Mouse (Mus musculus): ENCODE measurements at regions not wholly inside any gene's neighbourhood (a gene's known extent, or its start where the extent isn't known, plus 50 kb on each side); places are given as distances from the start of the nearest gene placed in this dataset.

- Histone ChIP-seq H3K4me2 (replicated peaks) (no peak overlapping the region), H3K27ac (no peak overlapping the region), H3K27me3 (no peaks in the 10 kb centered on the region), H3K9me3 (no peaks in the 10 kb centered on the region), H3K36me3 (no peaks in the 10 kb centered on the region), H3K4me1 (no peaks in the 10 kb centered on the region), H3K9ac (no peak overlapping the region), H3K4me3 (no peak overlapping the region)
- ATAC-seq (ENCODE audit: low FRiP score, low read depth), result no peak
- WGBS, result 0% methylated on average over 1 of the region's 1 CpGs
Measured at GRCm38 (mm10) chr10:51792030-51792429, 114.5 kb downstream of the Rfx6 start.

- Histone ChIP-seq H3K4me2 (replicated peaks) (no peak overlapping the region), H3K36me3 (no peaks in the 10 kb centered on the region), H3K27me3 (no peaks in the 10 kb centered on the region), H3K4me1 (no peaks in the 10 kb centered on the region), H3K4me3 (no peak overlapping the region), H3K9ac (no peak overlapping the region), H3K27ac (no peak overlapping the region), H3K9me3 (no peaks in the 10 kb centered on the region)
- WGBS, result 85% methylated on average over 7 of the region's 7 CpGs
- ATAC-seq (ENCODE audit: low FRiP score, low read depth), result no peak
Measured at GRCm38 (mm10) chr10:51793876-51794275, 116.3 kb downstream of the Rfx6 start.

GRCm38 (mm10) chr10:51816626-51817025, 139.1 kb downstream of the Rfx6 start:
- ATAC-seq (ENCODE audit: low FRiP score, low read depth), result no peak
- 48% methylated on average over 1 of the region's 1 CpGs for WGBS
- H3K36me3 ChIP-seq, result no peaks in the 10 kb centered on the region

GRCm38 (mm10) chr10:51823900-51824299, 146.3 kb downstream of the Rfx6 start:
- no peak overlapping the region for H3K4me2 ChIP-seq (replicated peaks)
- H3K9me3 ChIP-seq, result no peaks in the 10 kb centered on the region
- no peak overlapping the region for H3K27ac ChIP-seq
- WGBS, result 91% methylated on average over 2 of the region's 2 CpGs
- H3K36me3 ChIP-seq, result no peaks in the 10 kb centered on the region
- H3K27me3 ChIP-seq, result no peaks in the 10 kb centered on the region
- no peak for ATAC-seq (ENCODE audit: low FRiP score, low read depth)
- no peak overlapping the region for H3K4me3 ChIP-seq
- no peaks in the 10 kb centered on the region for H3K4me1 ChIP-seq
- H3K9ac ChIP-seq, result no peak overlapping the region

More at GRCm38 (mm10) chr10:51816626-51817025, 139.1 kb downstream of the Rfx6 start:
- Histone ChIP-seq H3K9ac (no peak overlapping the region), H3K27me3 (no peaks in the 10 kb centered on the region), H3K4me3 (no peak overlapping the region), H3K4me2 (replicated peaks) (no peak overlapping the region), H3K27ac (no peak overlapping the region), H3K9me3 (no peaks in the 10 kb centered on the region), H3K4me1 (no peaks in the 10 kb centered on the region)

DNA sequence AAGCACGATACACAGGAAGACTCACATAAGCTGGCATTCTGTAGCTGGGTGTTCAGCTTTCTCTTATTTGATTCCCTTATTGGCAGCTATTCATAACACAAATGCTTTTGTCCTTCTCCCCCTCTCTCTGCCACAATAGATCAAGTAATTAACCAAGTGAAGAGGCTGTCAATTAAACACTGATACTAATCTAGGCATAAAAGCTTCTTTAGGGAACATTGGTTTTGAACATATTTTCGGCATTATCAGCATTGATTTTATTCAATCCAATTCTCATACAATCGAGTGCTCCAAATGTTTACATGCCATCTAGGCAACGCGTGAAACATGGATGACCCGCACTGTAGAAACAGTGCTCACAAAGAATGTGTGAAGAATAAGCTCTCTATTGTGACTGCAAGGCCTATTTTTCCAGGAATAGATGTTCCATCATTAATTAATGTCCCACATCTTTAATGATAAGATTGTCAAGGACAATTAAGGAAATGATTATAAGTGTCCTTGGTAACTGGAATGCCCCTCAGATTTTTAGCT, 148.9 kb downstream of the Rfx6 start:
- no peak for ATAC-seq (ENCODE audit: low FRiP score, low read depth)

DNA sequence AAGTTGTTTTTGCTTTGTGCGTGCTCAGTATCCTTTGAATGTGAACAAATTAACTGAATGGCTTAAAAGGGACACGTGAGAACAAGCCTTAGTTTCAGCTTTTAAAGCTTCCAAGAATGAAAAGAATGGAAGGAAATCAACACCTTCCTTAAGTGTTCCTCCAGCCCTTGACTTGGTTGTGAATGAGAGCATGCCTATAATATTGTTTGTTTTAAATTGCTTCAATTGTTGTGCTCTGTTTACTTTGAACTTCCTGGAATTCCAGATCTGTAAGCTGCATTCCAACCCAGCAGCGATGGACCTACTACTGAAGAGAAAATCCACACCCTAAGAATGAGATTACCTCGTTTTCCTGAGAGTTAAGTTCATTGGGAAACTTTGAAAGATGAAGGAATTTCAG, 154.9 kb downstream of the Rfx6 start:
- Histone ChIP-seq H3K9ac (no peak overlapping the region), H3K36me3 (no peaks in the 10 kb centered on the region), H3K4me2 (replicated peaks) (no peak overlapping the region), H3K4me1 (no peaks in the 10 kb centered on the region), H3K9me3 (no peaks in the 10 kb centered on the region), H3K4me3 (no peak overlapping the region), H3K27ac (no peak overlapping the region), H3K27me3 (no peaks in the 10 kb centered on the region)
- ATAC-seq (ENCODE audit: low FRiP score, low read depth), result no peak
- 70% methylated on average over 4 of the region's 4 CpGs for WGBS

More for the DNA sequence above, 148.9 kb downstream of the Rfx6 start:
- Histone ChIP-seq H3K27ac (no peak overlapping the region), H3K4me3 (no peak overlapping the region), H3K27me3 (no peaks in the 10 kb centered on the region), H3K36me3 (no peaks in the 10 kb centered on the region), H3K4me2 (replicated peaks) (no peak overlapping the region), H3K9me3 (no peaks in the 10 kb centered on the region), H3K9ac (no peak overlapping the region), H3K4me1 (no peaks in the 10 kb centered on the region)
- WGBS, result 92% methylated on average over 6 of the region's 6 CpGs

DNA sequence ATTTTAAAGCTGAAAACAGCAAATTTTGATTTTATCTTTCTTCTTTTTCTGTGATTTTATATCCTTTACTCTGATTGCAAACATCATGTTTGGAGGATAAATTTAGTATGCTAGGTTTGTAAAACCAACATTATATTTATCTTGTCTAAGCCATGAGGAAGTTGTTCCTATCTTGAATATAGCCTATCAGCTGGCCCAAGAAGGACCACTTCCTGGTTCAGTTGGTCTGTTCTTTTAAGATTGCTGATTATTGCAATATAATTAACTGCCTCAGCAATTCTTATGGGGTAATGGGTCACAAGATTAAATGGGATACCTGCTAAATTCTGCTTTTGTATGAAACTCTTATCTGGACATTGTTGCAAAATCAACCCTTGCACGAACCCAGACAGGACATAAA, 165.5 kb downstream of the Rfx6 start:
- Histone ChIP-seq H3K9ac (no peak overlapping the region), H3K9me3 (no peaks in the 10 kb centered on the region), H3K36me3 (no peaks in the 10 kb centered on the region), H3K27me3 (no peaks in the 10 kb centered on the region), H3K4me1 (no peaks in the 10 kb centered on the region), H3K4me3 (no peak overlapping the region), H3K4me2 (replicated peaks) (no peak overlapping the region), H3K27ac (no peak overlapping the region)
- WGBS, result 75% methylated on average over 1 of the region's 1 CpGs
- no peak for ATAC-seq (ENCODE audit: low FRiP score, low read depth)

DNA sequence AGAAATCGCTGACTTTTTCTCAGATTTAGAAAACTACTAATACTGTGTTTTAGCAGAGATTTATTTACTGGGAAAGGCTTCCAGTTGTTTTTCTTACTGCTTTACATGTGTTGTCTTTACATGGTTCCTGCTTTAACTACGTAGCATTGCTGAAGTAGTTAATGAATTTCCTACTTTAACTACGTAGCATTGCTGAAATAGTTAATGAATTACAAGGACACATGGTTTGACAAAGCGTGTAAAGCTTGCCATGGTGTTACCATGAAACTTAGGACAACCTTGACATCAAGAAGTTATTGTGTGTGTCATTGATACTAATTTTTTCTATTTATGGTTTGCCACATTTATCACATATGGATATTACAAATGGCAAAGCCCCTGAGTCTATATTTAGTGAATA, 168.7 kb downstream of the Rfx6 start:
- Histone ChIP-seq H3K27ac (no peak overlapping the region), H3K9me3 (no peaks in the 10 kb centered on the region), H3K4me2 (replicated peaks) (no peak overlapping the region), H3K4me1 (no peaks in the 10 kb centered on the region), H3K27me3 (no peaks in the 10 kb centered on the region), H3K36me3 (no peaks in the 10 kb centered on the region), H3K9ac (no peak overlapping the region), H3K4me3 (no peak overlapping the region)
- 67% methylated on average over 4 of the region's 4 CpGs for WGBS
- no peak for ATAC-seq (ENCODE audit: low FRiP score, low read depth)

DNA sequence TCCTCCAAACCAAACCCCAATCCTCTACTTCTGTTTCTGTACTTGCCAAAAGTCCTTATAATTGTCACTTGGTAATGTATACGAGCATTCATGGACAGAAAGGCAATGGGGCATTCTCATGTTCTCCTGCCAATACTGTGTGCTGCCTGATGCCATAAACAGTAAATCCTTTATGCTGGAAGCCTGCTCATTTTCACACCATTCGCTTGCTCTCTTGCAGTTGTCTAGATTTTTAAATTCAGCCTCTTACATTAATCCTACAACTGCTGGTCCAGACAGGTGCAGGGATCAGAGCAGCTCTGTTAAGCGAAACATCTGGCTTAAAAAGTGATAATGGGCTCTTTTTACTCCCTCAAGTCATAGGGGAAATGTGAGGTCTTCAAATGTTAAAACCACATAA, 152.9 kb upstream of the Vgll2 start:
- Histone ChIP-seq H3K4me1 (no peaks in the 10 kb centered on the region), H3K9me3 (no peaks in the 10 kb centered on the region), H3K9ac (no peak overlapping the region), H3K4me3 (no peak overlapping the region), H3K27ac (no peak overlapping the region), H3K4me2 (replicated peaks) (no peak overlapping the region), H3K27me3 (no peaks in the 10 kb centered on the region), H3K36me3 (no peaks in the 10 kb centered on the region)
- ATAC-seq (ENCODE audit: low FRiP score, low read depth), result peak; percentile 61
- WGBS, result 50% methylated on average over 3 of the region's 3 CpGs

- H3K36me3 ChIP-seq, result no peaks in the 10 kb centered on the region
- H3K4me3 ChIP-seq, result no peak overlapping the region
- H3K4me2 ChIP-seq (replicated peaks), result no peak overlapping the region
- H3K27ac ChIP-seq, result no peak overlapping the region
- H3K4me1 ChIP-seq, result no peaks in the 10 kb centered on the region
- WGBS, result 51% methylated on average over 10 of the region's 10 CpGs
- no peaks in the 10 kb centered on the region for H3K27me3 ChIP-seq
- H3K9ac ChIP-seq, result no peak overlapping the region
- H3K9me3 ChIP-seq, result no peaks in the 10 kb centered on the region
- ATAC-seq (ENCODE audit: low FRiP score, low read depth), result no peak
Measured at GRCm38 (mm10) chr10:51911066-51911691, 111.1 kb upstream of the Vgll2 start.

GRCm38 (mm10) chr10:51912096-51912495, 110.2 kb upstream of the Vgll2 start:
- H3K4me1 ChIP-seq, result no peaks in the 10 kb centered on the region
- no peak overlapping the region for H3K4me3 ChIP-seq
- no peaks in the 10 kb centered on the region for H3K27me3 ChIP-seq
- ATAC-seq (ENCODE audit: low FRiP score, low read depth), result no peak
- 62% methylated on average over 1 of the region's 1 CpGs for WGBS
- no peak overlapping the region for H3K27ac ChIP-seq
- no peak overlapping the region for H3K4me2 ChIP-seq (replicated peaks)
- no peaks in the 10 kb centered on the region for H3K9me3 ChIP-seq
- H3K9ac ChIP-seq, result no peak overlapping the region
- no peaks in the 10 kb centered on the region for H3K36me3 ChIP-seq

DNA sequence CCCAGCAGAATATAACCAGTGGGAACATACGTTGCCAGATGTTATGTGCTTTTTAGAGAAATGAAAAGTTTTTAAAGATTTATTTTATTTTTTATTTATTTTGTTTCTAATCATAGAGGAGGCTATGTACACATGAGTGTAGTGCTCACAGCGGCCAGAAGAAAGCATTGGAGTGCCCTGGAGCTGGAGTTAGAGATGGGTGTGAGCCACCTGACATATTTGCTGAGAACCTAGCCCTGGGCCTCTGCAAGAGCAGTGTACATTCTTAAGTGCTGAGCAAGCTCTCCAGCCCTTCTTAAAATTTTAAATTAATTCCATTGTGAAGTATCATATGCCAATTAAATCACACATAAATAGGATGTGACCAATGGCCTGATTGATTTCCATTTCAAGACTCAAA, 95.7 kb upstream of the Vgll2 start:
- Histone ChIP-seq H3K27me3 (no peaks in the 10 kb centered on the region), H3K4me3 (no peak overlapping the region), H3K9me3 (no peaks in the 10 kb centered on the region), H3K9ac (no peak overlapping the region), H3K27ac (no peak overlapping the region), H3K4me2 (replicated peaks) (no peak overlapping the region), H3K36me3 (no peaks in the 10 kb centered on the region), H3K4me1 (peaks cover 7% of the 10 kb centered on the region; the same call in 1 of the 2 replicates)
- 79% methylated on average over 2 of the region's 2 CpGs for WGBS
- no peak for ATAC-seq (ENCODE audit: low FRiP score, low read depth)

DNA sequence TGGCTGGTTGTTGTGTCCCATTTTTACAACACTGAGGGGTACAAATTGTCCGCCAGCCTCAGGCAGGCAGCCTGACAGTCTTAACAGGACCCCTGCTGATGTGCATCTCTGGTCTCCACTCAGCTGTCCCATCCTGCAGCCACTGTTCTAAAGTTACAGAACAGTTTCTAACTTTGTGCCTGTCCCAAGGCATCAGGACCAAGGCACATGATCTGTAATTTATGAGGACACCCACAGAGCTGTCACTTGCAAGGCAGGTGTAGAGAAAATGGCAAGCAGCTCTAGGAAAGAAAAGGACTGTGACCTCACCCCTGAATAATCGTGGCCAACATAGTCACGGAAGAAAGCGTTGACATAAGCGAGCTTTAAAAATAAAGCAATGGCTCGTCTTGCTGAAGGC, 93.0 kb upstream of the Vgll2 start:
- no peak overlapping the region for H3K4me3 ChIP-seq

More for the DNA sequence above, 93.0 kb upstream of the Vgll2 start:
- Histone ChIP-seq H3K4me1 (peaks cover 7% of the 10 kb centered on the region; the same call in 1 of the 2 replicates), H3K36me3 (no peaks in the 10 kb centered on the region), H3K9ac (no peak overlapping the region), H3K9me3 (no peaks in the 10 kb centered on the region), H3K27ac (no peak overlapping the region), H3K4me2 (replicated peaks) (no peak overlapping the region), H3K27me3 (no peaks in the 10 kb centered on the region)
- WGBS, result 74% methylated on average over 6 of the region's 6 CpGs
- peak; percentile 44 for ATAC-seq (ENCODE audit: low FRiP score, low read depth)

Data from limb, embryonic 13.5 days (tissue).